Mouse (Mus musculus) cerebellum, postnatal 4 days (tissue): ENCODE measurements around the gene Fam155a.
"Not testable (repeated sequence)": the region's sequence is repeated elsewhere in the genome, so short reads cannot be mapped to it uniquely, and the experiment has no call there.

ENCODE experiments used
- DNase-seq, 2 experiments: peaks; one replicate each; pipeline ENCODE4 v3.0.0; 2022; ENCODE audit warnings: low spot score in 2 of 2, mixed read lengths in 1 of 2

Gene Fam155a

DNA sequence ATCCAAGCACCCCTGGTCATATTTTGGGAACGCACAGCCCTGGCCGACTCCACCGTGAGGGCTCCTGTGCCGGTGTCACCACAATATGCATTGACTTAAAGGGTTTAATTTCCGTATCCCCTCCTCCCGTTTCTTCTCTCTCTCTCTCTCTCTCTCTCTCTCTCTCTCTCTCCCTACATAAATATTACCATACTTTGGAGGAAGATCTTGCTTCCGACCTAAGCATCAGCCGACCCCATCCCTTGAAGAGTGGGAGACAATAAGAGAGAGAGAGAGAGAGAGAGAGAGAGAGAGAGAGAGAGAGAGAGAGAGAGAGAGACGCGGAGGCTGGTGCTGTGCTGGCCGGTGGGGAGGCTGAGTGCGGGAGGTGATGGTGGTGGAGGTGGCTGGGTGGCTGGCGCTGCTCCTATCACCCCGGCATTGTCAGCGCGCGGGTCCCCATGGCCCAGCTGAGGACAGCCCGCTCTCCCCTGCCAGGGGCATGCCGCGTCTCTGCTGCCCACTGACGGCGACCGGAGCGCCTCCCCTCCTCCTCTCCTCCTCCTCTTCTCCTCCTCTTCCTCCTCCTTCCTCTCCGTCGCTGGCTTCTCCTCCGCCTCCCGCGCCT, at the start of gene Fam155a:
Gene Fam155a, minus strand, starts transcription at position 163 of the 607 bp plus-strand sequence.
- peak; percentile 26 to 47 for DNase-seq

DNA sequence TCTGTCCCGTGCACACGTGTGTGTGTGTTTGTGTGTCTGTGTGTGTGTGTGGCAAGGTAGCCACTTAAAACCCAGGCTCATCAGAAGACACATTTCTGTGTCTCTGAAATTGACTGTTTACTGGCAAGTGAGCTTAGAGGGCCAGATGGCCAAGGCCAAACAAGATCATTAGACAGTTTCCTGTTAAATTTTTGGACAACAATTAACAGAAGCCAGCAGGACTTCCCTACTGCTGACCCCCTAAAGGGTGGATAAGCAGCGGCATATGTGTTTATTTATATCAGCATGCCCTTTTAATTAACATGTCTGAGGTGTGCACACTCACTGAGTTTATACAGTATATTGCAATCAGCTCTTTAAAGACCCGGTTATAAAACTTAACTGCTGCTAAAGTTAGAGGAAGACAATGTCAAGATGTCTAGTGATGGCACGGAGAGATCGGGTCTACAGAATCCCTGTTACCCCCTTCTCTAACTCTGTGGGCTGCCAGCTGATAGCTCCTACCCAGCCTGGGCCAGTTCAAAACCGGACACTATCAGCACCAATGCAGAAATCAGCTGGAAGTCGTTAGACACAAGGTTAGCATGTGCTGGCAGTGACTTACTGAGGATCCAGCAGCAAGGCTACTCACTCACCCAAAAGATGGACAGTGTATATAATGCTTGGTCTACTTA, 42.4 kb upstream of the Fam155a start:
- DNase-seq: no peak

DNA sequence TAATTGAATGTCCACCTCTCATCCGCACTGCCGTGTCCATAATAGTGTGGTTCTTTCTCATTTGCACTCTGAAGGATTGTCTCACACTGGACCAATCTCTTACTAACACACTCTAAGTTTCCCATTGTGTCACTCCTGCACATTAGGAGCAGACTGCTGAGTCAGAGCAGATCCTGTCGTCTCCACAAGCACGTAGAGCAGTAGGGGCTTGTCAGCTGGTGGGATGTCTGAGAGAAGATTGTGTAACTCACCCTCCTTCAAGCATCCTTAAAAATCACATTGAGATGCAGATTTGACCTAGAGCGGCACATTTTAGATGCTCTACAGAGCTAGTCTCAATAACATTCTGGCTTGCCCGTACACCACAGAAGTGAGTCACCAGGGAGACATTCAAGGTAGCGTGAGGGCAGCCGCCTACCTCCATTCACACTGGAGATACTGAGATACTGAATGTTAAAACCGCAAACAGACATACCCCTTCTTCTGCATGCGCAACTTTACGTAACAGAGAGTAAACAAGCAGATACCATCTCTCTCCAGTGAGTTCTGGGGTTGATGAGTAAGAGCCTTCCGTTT, 40.1 kb upstream of the Fam155a start:
- no peak for DNase-seq

DNA sequence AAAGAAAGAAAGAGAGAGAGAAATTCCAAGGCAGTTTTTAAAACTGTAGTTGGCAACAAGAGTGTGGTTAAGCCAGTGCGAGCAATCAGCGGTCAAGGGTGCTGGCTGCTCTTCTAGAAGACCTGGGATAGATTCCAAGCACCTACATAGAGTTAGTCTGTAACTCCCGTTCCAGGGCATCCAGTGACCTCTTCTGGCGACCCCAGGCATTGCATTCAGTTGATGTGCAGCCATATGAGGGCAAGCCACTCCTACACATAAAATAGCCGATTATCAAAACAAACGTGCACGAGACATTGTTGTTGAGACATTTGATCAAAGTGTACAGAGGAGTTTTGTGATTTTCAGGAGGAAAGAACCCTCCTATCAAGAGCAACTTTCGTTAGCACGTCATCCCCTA, 37.6 kb upstream of the Fam155a start:
- DNase-seq: no peak

DNA sequence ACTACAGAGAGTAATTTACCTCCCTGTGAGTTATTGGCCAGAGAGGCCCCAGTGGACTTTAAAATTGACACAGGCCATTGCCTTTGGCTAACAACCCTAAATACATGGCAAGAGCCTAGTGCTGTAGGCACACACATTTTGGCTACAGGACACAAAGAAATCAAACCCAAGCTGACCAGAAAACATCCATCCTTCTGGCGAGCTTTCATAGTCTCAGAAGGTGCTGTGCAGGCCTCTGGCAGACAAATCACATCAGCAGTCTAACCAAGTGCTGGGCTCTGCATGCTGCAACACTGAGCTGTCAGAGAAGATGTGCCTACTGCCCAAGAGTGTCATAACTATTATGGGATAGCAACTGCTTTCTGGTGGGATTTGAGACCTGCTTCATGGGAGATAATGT, 34.7 kb upstream of the Fam155a start:
- DNase-seq: no peak

DNA sequence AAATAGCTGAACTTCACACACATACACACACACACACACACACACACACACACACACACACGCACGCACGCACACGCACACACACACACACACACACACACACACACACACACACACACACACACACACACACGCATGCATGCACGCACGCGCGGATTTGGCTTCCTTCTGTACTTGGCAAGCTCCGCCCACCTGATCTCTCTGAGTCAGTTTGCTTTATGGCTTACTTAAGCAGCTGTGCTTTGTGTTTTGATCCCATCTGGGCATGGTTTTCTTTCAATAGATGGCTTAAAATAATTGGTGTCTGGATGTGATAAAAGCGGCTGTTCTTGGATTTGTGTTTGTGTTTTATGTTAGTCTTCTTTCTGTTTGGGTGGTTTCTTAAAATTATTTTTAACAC, 29.4 kb upstream of the Fam155a start:
- DNase-seq: not testable (repeated sequence)

DNA sequence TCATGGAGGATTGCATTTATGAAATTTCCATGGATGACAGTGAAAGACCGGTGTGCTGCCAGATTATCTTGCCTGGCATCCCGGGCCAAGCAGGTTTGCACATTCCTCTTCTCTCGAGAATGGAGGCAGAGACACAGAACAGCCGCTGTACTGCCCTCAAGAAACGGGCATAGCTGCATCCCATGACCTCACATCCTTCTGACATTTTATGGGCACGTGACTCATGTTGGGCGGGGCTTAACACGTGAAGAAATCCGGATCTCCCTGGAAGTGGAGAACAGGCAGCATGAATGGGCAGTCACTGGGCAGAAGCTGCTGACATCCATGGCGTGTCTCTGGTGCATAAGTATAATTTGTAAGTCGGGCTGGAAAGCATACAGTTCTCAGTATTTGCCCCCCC, 29.0 kb upstream of the Fam155a start:
- no peak for DNase-seq

DNA sequence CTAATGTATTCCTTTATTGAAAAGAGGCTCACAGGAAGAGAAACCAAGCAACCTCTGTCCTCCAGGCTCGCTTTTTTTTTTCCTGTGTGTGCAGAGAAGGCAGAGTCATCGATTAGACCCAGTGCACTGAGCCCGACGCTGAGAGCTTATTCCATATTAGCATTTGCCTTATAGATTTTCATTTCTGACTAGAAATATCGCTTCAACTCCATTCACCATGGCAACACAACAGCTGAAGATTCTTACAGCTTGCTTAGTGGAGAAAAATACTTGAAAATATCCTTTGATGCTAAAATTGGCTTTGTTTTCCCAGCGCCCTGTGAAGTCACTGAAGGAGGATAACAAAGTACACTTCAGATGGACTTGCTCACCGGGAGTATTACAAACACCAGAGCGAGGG, 26.6 kb upstream of the Fam155a start:
- DNase-seq: no peak

DNA sequence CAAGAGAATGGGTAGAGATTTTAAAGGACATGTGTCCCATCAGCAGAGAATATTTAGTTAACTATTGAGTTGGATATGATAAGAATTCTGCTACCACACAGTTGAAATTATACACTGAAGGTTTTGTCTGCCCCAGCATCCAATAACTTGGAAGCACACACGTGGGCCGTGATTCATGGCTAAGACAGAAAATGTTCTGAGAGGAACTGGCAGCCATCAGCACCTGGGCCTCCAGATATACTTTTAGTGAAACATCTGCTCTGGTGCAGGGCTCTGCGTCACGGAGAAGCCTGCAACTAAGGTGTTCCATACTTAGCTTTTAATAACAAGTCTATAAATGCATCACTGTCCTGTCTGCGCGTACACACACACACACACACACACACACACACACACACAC, 24.8 kb upstream of the Fam155a start:
- no peak for DNase-seq

DNA sequence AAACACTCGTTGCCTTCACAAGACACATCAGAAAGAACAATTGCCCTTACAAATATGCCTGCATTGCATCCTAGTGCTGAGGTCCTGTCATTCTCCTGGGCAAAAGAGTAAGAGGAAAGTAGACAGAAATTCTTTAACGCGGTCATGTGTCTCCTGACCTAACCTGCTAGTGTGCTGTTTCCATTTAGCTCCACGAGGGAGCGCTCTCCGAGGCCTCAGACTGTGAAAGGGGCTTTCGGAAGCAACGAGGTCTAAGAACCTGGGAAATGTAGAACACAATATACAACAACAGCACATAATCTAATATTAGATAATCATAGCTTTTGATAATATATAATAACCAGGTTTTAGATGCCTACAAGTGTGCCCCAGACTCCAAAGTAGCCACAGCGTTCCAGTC, 22.4 kb upstream of the Fam155a start:
- no peak for DNase-seq

DNA sequence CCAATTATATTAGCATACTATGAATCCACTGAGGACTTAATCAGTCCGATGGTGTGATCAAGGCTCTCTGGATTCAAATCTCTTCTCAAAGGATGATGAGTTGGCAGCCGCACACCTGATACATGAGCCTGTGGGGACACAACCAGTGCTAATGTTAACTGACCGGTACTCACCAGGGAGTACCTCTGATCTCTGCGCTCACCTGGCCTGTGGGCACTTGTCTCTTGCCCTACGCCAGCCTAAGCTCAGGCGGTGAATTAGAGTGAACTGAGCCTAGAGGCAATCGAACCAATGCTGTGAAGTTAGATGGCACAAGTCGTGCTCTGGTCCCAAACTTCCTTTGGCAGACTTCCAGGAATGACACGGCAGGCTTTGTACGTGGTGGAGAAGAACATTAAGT, 9.4 kb upstream of the Fam155a start:
- DNase-seq: no peak

DNA sequence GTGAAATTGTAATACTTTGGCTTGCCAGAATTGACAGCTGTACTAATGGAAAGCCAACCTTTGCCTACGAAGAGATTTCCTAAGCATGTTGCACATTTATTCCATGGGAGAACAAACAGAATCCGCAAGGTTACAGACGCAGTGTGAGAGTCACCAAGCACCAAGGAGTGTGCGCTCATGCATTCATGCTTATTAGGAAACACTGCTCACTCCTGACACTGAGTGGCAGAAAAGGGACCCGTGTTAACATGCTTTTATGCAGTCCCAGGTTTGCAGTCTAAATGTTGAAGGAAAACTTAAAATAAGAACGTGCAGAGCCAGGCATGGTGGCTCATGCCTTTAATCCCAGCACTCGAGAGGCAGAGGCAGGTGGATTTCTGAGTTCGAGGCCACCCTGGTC, 7.2 kb upstream of the Fam155a start:
- DNase-seq: no peak

DNA sequence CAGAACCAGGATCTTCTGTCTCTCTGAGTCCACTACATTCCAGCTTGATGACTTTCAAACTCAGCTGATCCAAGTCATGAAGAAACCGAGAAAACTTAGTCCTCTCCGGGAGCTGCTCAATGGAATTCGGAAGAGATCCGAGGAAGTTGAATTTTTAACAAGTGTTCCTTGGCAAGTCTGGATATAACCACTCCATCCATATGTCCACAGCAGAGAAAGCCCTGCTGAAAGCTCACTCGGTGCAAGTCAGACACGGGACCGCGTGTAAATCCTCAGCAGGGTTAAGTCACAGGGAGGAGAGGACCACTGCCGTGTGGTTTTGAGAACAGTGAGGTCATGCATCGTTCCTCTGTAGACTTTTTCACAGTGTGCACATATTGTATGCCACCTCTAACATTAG, 5.9 kb upstream of the Fam155a start:
- no peak for DNase-seq

DNA sequence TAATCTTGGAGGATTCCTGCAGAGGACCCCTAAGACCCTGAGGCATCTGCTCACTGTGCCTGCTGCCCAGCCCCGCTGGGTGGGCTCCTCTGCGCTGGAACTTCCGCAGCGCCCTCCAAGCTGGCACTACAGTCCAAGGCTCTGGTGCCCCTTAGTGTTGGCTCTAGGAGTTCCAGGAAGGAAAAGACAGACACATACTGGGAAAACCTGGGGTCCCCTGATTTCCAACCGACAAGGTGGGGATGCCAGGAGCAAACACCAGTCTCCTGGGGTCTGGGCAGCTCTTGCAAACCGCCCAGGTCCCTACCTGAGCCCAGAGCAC, 1.5 kb upstream of the Fam155a start:
- DNase-seq: peak in 1 of 2 experiments; percentile 55

DNA sequence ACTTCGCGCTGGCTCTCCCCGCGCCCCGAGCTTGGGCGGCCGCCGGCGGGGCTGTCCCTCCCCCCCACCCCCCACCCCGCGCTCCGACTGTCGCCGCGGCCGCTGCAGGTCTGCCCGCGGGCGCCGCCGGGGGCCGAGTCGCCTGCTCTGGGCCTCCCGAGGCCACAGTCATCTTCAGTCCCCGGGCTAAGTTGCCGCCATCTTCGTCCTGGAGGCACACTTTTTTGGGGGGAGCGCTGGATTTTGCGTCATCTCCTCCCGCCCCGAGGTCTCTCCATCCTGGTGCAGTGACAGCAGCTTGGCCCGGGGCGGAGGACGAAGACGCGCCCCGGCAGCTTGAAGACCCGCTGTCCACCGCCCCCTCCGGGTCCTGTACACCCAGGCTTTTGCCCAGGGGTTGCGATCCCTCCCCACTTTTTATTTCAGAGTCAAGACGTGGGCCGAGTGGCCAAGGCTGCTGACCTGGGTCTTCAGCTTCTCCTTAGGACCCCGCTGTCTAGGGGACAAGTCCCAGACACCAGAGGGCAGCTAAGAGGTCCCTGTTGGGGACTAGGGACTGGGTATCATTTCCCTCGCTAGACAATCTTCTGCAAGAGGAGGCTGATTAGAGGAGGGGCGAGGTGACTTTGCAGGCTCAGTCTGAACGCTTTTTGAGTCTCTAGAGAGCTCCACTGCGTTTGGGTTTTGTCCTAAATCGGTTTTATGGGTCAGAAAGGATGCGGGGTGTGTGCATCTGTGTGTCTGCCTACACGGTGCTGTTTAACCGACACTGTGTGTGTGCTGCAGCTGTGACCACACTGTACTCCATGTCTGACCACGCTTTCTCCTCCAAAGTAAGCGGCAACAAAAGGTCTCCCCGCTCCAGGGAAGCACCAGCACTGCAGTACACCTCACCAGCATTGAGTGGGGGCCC, 901 bp upstream of the Fam155a start:
- peak; percentile 30 to 47 for DNase-seq

DNA sequence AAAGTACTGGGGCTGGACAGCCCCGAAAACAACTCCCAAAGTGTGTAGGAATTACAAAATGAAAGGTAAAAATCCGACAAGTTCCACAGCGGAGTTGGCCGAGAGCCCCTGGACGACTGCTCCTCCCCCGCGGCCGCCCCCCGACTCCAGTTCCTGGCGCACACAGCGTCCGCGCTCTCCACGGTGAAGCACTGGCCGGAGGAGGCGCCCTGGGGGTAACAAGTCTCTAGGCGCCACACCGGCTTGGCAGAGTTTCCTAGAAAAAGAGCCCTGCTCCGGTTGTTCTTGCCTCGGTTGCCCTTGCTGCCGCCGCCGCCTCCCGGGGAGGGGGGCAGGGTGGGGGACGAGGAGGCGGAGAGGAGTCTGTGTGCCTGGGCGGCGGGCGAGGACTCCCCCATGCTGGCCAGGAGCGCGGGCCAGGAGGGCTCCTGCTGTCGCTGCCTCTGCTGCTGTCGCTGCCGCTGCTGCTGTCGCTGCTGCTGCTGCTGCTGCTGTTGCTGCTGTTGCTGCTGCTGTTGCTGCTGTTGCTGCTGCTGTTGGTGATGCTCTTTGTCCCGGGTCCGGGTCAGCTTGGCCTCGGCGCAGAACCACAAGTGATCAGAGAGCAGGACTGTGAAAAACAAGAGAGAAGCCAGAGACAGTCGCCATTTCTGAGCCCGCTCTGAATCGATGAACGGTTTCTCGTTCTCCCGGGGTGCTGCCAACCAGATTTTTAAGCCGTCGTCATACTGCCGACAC, 531 bp downstream of the Fam155a start:
- peak; percentile 42 to 43 for DNase-seq

DNA sequence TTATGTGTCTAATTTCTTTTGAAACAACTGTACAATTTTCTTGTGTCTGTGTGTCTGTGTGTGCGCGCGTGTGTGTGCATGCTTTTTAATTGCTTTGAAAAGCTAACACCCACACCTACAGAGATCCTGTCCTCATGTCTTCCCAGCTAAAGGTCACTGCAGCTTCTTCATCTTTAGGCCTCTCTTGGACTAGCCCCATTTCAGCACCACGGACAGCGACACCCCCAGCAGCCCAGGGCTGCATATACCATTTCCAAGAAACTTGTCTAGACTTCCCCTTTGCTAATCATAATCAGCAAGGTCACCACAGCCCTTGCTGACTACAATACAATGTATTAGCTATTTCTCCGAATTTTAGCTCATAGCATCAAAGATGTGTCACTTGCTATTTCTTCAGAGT, 1.9 kb downstream of the Fam155a start:
- DNase-seq: peak; percentile 23 to 32

DNA sequence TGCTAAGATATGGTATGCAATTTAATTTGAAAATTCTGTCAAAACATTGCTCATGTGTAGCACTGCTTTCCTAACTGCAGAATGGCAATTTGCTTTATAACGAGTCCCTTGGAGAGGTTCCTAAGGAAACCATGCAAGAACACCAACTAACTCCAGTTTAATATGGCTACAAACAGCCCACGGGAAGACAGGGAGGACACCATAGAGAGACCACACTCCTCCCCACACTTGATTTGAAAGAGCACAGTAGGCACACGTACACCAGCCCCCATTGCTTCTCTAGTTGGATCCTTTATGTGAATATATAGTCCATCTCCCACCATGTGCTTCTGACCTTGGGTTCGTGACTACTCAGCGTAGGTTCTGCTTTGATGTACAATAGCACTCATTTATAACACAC, 35.8 kb downstream of the Fam155a start:
- DNase-seq: no peak

DNA sequence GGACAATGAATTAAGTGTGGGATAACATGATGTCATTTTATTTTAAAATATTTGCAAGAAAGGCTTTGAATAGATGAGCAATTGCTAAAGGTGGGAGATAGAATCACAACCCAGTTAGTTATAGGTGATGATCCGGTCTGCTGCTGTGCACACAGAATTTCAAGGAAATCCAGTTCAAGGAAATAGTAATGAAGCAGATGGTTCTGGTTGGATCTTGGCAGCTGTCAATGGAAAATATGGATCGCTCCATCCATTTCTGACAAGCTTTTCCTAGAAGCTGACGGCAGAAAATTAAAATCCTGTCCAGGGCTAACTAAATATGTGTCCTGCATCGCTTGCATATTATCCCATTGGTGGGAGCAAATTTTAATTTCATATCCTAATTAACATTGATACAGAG, 61.2 kb downstream of the Fam155a start:
- DNase-seq: no peak

DNA sequence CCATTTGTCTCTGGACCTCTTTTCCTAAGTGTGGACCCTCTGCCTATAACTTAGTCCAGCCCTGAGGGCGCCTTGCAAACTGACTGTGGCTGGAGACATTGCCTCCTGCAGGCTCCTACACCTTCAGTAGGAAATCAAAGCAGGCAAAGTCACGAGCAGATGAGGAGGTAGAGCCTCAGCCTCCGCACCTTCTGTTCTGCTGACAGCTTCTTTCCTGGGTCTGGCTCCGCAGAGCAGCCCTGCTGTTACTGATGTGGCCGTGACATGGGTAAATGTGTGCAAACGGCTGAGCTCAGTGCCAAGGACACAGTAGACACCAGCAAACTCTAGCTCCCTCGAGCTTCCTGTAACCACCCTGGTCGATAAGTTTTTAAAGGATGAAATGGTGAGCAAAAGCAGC, 63.5 kb downstream of the Fam155a start:
- no peak for DNase-seq

DNA sequence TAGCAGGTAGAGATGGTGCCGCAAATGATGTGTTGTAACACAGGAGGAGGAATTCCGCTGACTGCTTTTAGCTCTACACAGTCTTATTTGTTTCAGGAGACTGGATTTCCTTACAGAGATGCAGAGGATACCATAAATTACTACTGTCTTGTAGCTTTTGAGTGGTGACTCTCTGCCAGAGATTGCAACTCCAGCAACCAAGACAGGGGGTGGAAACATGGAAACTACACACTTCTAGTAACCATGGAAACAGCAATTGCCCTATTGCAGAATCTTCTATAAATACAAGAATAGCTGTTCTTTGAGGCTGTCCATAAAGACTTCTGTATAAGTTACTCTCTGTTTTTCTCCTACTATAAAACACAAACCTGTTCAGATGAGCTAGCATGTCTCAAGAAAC, 76.2 kb downstream of the Fam155a start:
- DNase-seq: no peak

DNA sequence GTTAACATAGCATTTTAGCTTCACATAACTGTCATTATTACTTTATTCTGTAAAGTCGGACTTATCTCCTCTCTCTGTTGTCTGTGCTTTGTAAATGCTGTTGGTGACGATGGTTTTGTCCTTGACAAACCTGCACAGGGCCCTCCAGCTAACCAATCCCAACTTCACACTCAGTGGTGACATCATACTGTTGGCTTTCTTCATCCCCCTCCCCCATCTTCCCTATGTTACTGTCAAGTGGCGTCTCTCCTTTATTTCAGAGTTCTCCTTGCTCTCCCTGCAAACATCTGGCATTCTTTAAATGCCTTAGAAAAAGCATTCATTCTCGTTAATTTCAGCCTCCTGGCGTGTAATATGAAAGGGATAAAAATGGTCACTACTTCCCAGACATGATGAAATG, 78.6 kb downstream of the Fam155a start:
- DNase-seq: no peak
